Mouse (Mus musculus) cerebellum, adult 2 months (tissue): Measurements from ENCODE around the gene Fgfr2.

Source experiments
- CTCF ChIP-seq: fragments of 200-500 bp; IDR thresholded peaks from 2 replicates; pipeline ENCODE4 v1.5.1; 2011; ENCODE audit warnings: low read depth, mild to moderate bottlenecking, control low read depth, low read length, moderate library complexity, borderline replicate concordance; ENCODE audit not compliant: insufficient read depth
- POLR2A ChIP-seq: fragments of 200-500 bp; IDR thresholded peaks from 2 replicates; pipeline ENCODE4 v1.6.1; 2011; ENCODE audit warnings: low read length, control low read depth, borderline replicate concordance; ENCODE audit not compliant: insufficient read depth

DNA sequence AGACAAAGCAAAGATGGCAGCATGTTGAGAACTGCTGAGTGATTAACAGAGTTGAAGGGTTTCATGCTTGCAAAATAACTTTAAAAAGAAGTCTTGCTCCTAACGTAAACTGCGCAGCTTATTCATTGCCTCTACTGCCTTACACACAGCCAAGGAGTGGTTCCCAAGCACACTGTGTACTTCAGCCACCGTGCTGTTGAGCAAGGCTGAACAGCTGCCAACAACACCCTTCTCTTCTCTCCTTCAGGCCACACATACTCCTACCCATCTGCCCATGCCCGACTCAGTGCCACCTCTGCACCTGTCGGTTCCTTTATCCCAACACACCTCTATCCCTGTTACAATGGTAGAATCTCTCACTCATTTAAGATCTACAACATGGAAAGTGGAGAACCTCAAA lies 2620.1 kb downstream of the Fgfr2 start:
- TF ChIP-seq CTCF, result no peak
- TF ChIP-seq POLR2A, result no peak
